Mouse (Mus musculus) common myeloid progenitor, adult 5-6 weeks (primary cell): ENCODE results near the gene Wdr26. TPM values are rescaled to one million over a fixed set of nuclear protein-coding genes. Genes with fewer than 3 reads are reported as not detected.
A peak's percentile ranks its signal among the peaks of the same experiment; 100 is the strongest.

Experiments
- ATAC-seq: replicated peaks from 2 replicates; pipeline ENCODE4 v1.8.0; 2016; ENCODE audit warnings: low read depth, mild to moderate bottlenecking, moderate TSS enrichment, inconsistent platforms; ENCODE audit not compliant: poor library complexity, severe bottlenecking
- total RNA-seq: library from RNA; stranded (forward); fragments of 200-1000, 187-1606 nt; gene quantifications from 2 replicates; pipeline ENCODE4 v1.2.3, GENCODE M21; 2017

Gene Wdr26
- total RNA-seq, 1 experiment from 2014 or later = 107 TPM

GRCm38 (mm10) chr1:181199446-181199845 is 12.4 kb downstream of the Wdr26 start:
- ATAC-seq = no peak

- ATAC-seq = no peak
Observed at GRCm38 (mm10) chr1:181188925-181189324, 22.9 kb downstream of the Wdr26 start.

GRCm38 (mm10) chr1:181170210-181170609 is 41.6 kb downstream of the Wdr26 start:
- peak; percentile 84 for ATAC-seq

GRCm38 (mm10) chr1:181168377-181168776 is 43.4 kb downstream of the Wdr26 start:
- no peak for ATAC-seq

- no peak for ATAC-seq
Observed at GRCm38 (mm10) chr1:181167816-181168215, 44.0 kb downstream of the Wdr26 start.

- no peak for ATAC-seq
Observed at GRCm38 (mm10) chr1:181151541-181151940, 60.3 kb downstream of the Wdr26 start.

- peak; percentile 97 for ATAC-seq
Observed at GRCm38 (mm10) chr1:181150827-181151534, 60.8 kb downstream of the Wdr26 start.

- ATAC-seq = no peak
Observed at GRCm38 (mm10) chr1:181150431-181150826, 61.4 kb downstream of the Wdr26 start.

- ATAC-seq = no peak
Observed at GRCm38 (mm10) chr1:181149373-181150017, 62.3 kb downstream of the Wdr26 start.

GRCm38 (mm10) chr1:181148540-181148939 is 63.3 kb downstream of the Wdr26 start:
- ATAC-seq = no peak

- ATAC-seq = no peak
Observed at GRCm38 (mm10) chr1:181146187-181146586, 65.6 kb downstream of the Wdr26 start.

GRCm38 (mm10) chr1:181144966-181145365 is 66.8 kb downstream of the Wdr26 start:
- no peak for ATAC-seq

- ATAC-seq = peak; percentile 92
Observed at GRCm38 (mm10) chr1:181143950-181144836, 67.6 kb downstream of the Wdr26 start, which contains the start of the genes Nvl and Cnih4. Gene Nvl, minus strand, starts transcription at chr1:181144204. Gene Cnih4, plus strand, starts transcription at chr1:181144693.

GRCm38 (mm10) chr1:181143609-181143949 is 68.2 kb downstream of the Wdr26 start:
- no peak; the same call in 1 of the 2 replicates for ATAC-seq

- no peak for ATAC-seq
Observed at GRCm38 (mm10) chr1:181138730-181139129, 73.1 kb downstream of the Wdr26 start.

GRCm38 (mm10) chr1:181131915-181132314 is 79.9 kb downstream of the Wdr26 start:
- no peak for ATAC-seq

- no peak for ATAC-seq
Observed at GRCm38 (mm10) chr1:181126766-181127165, 85.0 kb downstream of the Wdr26 start.

- ATAC-seq = no peak
Observed at GRCm38 (mm10) chr1:181125916-181126315, 85.9 kb downstream of the Wdr26 start.

- no peak for ATAC-seq
Observed at GRCm38 (mm10) chr1:181124145-181124544, 87.7 kb downstream of the Wdr26 start.
